Mouse (Mus musculus) frontal cortex, postnatal 36 days (tissue): ENCODE data around the gene Utf1.

Experiments used
- DNase-seq, 2 experiments: peaks; one replicate each; pipeline ENCODE4 v3.0.0; 2022; ENCODE audit warnings: low spot score in 2 of 2

The Utf1 gene

GRCm38 (mm10) chr7:139937810-139938209 lies 5.8 kb upstream of the Utf1 start:
- DNase-seq: no peak

GRCm38 (mm10) chr7:139940476-139941209 lies 2.9 kb upstream of the Utf1 start:
- DNase-seq: no peak

GRCm38 (mm10) chr7:139944291-139945240 lies 977 bp downstream of the Utf1 start:
- no peak for DNase-seq

DNA sequence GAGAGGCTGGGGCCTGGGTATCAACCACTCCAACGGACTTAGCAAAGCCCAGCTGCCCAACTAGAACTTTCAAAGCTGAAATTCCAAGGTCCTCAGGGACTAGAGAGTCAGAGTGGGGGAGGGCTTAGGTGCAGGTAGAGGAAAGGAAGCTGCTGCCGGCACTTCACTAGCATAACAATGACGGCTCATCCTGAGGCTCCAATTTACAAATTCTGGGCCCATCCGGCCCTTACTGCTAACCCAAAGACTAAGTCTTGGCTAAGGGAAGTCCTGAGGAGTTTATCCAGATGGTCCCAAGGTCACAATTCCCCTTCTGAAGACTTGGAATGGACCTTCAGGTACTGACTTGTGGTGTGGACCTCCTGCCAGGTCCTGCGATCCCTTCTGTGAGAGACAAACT lies 1.9 kb downstream of the Utf1 start:
- no peak for DNase-seq

GRCm38 (mm10) chr7:139946032-139946431 lies 2.4 kb downstream of the Utf1 start:
- no peak for DNase-seq

DNA sequence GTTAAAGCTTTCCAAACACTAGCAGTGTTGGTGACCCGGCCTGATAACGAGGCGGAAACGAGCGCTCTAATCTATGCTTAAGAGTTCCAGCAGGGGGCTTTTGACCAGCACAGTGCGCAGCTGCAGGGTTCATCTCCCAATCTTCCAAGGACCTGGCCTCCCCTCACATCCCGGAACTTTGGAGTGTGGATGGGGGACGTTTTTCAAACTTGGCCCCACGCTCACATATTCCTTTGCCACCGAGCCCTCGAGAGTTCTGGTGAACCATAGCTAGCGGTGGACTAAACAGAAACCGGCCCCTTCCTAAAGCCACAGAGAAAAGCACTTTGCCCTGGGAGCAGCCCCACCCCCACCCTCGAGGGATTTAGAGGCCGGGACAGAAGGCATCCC lies 6.3 kb downstream of the Utf1 start:
- DNase-seq: no peak

- DNase-seq: no peak
These were observed 6.8 kb downstream of the Utf1 start for GRCm38 (mm10) chr7:139950283-139950971.

GRCm38 (mm10) chr7:139951079-139951478 lies 7.5 kb downstream of the Utf1 start:
- no peak for DNase-seq

DNA sequence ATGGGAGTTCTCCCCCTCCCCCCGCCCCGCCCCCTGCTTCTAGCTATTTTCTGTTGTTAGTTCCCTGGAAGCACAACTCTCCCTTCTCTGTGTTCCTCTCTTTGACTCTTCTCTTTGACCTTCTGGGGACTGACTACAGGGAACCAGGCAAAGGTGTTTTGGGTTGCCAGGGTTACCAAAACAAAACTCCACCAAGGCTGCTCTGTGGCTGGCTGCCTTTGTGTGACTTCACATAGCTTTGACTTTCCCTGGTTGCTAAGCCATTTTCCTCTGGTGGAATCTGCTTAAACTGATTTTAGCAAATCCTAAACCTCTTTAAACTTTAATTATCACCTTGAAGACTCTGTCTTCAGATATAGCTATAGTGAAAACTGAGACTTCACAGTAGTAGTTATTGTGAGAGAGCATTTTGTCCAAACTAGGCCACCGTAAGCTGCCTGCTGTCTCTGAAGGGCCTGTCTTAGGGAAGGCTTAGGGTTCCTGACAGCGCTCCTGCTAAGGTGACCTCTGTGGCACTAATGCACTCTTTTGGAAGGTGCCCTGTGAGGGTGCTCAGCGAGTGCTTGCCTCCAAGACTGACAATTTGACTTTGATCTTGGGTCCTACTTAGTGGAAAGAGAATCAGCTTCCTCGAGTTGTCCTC lies 8.5 kb downstream of the Utf1 start:
- DNase-seq: no peak

GRCm38 (mm10) chr7:139955505-139955904 lies 11.9 kb downstream of the Utf1 start:
- DNase-seq: no peak

DNA sequence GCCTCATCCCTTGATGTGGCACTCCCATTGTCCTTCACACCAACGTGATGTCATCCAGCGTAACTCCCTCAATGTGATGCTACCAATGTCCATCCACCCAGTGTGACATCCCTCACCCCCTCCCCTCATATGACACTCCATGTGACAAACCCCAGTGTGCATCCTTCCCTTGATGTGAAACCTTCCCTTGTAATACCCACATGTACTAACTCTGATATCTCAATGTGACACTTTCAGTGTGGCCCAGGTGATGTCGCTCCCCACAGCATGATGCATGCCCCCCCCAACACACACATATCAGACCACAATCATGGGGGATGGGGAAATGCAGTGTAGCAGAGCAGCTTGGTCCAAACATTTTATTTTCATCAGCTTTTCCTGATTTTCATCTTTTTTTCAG lies 13.1 kb downstream of the Utf1 start:
- no peak for DNase-seq

GRCm38 (mm10) chr7:139957437-139957836 lies 13.8 kb downstream of the Utf1 start:
- DNase-seq: no peak

DNA sequence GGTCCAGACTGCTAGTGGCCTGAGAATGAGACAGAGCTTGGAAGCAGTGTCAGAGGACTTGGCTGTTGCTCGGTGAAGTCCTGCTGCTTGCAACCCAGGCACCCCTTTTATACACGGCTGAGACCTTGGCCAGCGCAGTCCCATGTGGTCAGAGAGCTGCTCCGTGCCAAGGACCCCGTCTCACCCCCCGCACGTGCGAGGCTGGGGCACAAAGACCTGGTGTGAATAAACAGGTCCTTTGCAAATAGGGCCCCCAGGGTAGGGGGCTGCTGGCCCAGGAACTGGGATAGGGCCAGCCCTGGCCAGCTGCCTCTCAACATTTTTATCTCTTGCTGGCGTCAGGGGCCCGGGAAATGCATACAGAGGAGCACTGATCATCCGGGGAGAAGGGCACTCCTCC lies 14.4 kb downstream of the Utf1 start:
- DNase-seq: no peak

- DNase-seq: no peak
These were observed 17.6 kb downstream of the Utf1 start for GRCm38 (mm10) chr7:139961141-139961540.

DNA sequence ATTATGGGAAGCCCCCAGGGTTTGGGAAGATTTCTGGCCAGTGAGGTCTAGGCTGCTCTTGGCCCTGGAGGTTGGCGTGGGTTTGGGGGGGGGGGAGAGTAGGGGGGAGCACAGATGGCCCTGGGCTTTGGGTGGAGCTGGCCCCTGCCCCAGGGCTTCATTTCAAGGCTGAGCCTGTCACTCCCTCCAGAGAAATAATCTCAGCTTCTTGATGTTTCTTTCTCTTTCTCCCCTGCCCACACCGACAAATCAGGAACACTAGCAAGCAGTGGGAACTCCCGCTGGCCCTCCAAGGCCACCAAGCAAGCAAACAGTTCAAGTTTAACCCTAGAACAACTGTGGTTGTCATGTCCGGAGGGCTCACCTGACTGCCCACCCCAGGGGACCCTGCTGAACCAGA lies 20.2 kb downstream of the Utf1 start:
- DNase-seq: no peak

- no peak for DNase-seq
These were observed 23.6 kb downstream of the Utf1 start for GRCm38 (mm10) chr7:139967175-139967574.

DNA sequence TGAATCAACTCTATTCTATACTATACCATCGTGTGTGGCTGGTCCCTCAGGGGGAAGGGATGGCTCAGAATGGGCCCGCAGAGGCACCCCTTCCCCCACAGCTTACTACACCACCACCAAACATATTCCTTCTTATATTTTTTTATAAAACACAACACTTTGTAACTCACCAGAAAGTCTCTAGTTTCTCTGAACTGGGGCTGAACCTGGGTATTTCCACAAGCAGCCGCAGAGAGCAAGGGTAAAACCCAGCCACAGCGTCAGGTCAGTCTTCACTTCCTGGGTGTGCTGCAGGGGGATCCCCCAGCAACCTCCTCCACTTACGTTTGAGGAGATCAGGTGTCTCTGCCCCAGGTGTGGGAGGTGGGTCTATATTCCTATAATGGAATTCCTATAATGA lies 24.8 kb downstream of the Utf1 start:
- no peak for DNase-seq

GRCm38 (mm10) chr7:139969348-139970130 lies 25.9 kb downstream of the Utf1 start:
- DNase-seq: peak; percentile 83 to 93

DNA sequence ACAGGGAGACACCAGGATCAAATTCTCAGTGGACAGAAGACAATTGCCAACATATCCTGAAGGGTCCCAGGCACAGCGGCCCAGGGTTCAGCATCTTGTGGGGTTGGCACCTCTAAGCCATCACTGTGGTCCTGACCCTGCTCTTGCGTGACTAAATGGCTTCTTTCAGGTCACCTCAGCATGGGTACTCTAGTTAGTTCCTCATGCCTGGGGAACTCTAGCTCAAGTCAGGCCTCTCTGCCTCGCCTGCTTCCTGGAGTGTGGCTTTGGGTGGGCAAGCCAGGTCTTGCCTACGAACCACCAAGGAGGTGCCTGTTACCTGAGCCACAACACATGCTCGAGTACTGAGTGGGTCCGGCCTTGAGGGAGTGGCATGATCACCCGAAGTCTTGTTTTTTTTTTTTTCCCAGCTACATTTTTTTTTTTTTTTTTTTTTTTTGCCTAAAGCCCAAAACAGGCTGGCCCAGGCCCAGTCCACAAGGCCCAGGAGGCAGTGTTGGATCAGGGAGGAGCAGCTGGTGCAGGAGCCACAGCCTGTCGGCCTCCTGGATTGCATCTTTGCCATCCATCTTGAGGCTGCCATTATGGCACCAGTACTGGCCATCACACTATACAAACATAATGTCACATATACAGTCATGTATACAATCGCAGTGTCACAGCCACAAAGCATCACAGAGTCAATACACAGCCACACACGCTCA lies 26.8 kb downstream of the Utf1 start:
- DNase-seq: no peak

- DNase-seq: no peak
These were observed 27.4 kb downstream of the Utf1 start for GRCm38 (mm10) chr7:139970979-139971378.
